Mouse (Mus musculus) retina, embryonic 14.5 days (tissue): ENCODE data around the gene Gpcpd1.
A peak's percentile ranks its signal among the peaks of the same experiment; 100 is the strongest.

Experiments used
- DNase-seq: peaks from one replicate; pipeline ENCODE4 v3.0.0-alpha.2; 2015; ENCODE audit warnings: low spot score

Gene Gpcpd1

DNA sequence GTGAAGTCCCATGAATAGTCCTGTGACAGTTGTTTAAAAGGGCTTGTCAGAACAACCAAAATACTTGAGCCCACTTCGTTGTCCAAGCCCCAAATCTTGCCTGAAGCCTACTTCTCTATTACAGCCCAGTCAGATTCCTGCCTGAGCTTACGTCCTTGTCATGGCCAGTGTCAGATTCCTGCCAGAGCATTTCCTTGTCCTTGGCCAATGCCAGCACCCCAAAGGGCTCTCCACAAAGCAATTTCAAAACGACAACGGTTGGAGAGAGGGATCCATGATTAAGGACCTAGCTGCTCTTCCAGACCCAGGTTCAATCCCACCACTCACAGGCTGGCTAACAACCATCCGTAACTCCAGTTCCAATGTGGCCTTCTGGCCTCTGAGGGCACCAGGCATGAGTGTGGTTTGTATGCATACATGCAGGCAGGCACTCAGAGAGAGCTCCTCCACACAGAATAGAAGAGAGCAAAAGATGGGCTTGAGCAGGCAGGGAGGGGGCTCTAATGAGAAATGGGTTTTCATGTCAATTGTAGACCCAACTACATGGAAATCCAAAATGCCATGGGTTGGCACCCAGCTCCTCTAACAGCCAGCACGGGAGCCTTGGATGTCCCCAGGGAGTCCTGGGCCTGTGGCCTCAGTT, 70.2 kb downstream of the Gpcpd1 start:
- no peak for DNase-seq

DNA sequence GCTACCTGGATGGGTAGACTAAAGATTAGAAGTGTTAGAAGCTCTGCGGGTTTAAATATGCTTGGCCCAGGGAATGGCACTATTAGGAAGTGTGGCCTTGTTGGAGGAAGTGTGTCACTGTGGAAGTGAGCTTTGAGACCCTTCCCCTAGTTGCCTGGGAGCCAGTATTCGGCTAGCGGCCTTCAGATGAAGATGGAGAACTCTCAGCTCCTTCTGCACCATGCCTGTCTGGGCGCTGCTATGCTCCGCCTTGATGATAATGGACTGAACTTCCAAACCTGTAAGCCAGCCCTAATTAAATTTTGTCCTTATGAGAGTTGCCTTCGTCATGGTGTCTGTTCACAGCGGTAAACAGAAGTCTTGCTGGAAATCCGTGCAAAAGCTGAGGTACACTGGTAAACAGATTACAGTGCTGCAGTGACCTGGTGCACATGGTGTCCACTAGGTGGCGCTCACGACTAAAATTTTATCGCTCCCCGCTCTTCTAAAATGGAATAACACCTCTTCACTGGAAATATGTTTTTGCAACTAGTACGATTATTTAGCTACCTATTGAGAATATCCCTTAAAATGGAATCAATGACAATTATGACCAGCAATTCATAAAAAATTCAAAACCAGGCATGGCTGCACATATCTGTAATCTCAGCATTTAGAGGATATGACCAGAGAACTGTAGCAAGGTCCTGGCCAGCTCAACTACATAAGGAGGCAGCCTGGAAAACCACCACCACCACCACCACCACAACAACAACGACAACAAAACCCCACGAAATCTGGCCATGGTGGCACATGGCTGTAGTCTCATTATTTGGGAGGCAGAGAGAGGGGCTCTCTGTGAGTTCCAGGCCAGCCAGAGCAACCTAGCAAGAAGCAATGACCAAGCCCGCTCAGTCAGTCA, 71.1 kb downstream of the Gpcpd1 start:
- peak; percentile 93 for DNase-seq

DNA sequence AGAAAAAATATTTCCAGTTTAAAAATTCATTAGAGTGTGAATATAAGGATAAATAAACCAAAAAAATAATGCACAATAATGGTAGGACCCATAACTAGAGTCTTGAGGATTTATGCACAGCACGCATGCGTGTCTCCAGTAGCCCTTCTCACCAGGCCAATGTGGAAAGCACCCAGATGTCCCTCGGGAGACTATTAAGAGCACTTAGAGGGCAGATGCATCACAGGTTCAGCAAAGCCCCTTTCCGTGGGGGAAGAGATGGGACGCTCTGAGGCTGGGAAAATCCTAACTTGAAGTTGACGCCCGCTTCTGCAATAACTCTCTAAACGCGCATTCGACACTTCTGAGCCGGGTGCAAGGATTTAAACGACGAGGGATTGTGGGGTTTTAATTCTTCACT, 71.9 kb downstream of the Gpcpd1 start:
- DNase-seq = no peak

DNA sequence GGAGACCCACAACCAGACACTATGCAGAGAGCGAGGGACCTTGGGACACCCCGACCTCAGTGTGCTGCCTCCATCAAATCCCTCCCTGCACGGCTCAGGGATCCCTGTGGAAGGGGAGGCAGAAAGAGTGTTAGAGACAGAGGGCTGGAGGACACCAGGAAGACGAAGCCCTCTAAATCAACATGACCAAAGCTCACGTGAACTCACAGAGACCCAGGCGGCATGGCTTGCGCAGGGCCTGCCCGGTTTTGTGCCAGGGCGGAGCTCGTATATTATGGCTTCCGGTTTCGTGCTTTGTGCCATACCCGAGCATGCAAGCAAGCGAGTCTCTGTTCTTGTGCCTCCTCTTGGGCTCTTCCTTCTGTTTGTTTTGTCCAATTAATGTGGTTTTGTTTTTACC, 72.5 kb downstream of the Gpcpd1 start:
- no peak for DNase-seq

DNA sequence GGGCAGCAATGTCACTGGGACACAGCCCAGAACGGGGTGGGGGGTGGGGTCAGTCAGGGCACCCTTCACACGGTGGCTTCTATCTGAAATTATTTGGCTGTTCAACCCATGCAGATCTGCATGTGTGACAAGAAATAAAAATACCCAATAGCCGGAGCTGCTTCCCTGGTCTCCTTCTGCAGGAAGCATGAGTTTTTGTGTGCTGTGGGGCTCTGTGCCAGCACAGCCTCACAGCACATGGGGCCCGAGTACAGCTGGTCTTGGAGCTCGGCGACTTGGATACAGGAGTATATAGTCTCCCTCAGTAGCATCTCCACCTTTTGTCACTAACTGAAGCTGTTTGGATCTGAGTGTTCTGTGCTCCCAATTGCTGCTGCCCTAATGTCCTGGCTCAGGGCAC, 73.2 kb downstream of the Gpcpd1 start:
- no peak for DNase-seq

DNA sequence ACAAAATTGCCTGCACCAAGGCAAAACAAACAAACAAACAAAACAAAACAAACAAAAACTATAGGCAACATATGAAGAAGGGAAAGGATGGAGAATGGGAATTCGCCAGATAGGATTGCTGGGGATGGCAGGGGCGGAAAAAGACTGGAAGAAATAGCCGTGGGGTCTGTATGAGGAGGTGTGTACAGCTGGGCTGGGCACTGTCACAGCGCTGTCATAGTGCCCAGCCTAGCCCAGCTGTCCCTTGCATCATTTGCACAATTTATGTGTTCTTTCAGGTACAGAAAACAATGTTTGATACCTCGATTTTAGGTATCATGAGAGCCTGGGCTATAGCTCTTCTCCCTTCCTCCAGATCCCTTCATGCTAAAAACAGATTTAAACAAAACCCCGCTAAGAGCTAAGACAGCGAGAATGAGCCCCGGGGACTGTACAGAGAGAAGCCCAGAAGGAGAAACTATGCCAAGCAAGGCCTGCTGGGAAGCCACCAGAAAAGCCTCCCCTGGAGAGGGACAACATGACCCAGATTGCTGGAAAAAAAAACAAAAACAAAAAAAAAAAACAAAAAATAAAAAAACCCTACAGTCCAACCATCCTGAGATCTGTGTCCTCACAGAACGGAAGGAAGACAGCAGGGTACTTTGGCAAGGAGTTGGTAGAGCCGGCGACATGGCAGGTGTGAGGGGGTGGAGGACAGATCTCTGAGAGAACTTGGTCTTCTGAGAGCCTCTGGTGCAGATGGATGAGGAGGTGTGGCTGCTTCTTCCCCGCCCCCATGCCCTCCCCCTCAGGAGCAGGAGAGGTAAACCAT, 74.0 kb downstream of the Gpcpd1 start:
- no peak for DNase-seq

DNA sequence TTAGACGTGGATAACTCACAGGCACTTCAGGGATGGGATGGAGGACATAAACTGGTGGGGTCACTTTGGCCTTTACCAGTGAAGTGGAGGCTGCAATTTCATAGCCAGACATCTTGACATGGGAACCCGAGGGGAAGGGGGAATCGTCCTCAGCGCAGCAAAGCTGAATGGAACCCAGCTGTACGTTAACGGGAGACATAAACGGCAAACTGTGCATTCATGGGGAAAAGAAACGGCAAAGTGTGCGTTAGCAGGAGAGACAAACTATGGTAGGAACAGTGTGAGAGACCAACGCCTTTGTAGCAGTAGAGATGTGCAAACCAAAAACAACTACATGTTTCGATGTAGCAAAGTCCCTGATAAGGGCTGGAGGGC, 74.6 kb downstream of the Gpcpd1 start:
- no peak for DNase-seq

DNA sequence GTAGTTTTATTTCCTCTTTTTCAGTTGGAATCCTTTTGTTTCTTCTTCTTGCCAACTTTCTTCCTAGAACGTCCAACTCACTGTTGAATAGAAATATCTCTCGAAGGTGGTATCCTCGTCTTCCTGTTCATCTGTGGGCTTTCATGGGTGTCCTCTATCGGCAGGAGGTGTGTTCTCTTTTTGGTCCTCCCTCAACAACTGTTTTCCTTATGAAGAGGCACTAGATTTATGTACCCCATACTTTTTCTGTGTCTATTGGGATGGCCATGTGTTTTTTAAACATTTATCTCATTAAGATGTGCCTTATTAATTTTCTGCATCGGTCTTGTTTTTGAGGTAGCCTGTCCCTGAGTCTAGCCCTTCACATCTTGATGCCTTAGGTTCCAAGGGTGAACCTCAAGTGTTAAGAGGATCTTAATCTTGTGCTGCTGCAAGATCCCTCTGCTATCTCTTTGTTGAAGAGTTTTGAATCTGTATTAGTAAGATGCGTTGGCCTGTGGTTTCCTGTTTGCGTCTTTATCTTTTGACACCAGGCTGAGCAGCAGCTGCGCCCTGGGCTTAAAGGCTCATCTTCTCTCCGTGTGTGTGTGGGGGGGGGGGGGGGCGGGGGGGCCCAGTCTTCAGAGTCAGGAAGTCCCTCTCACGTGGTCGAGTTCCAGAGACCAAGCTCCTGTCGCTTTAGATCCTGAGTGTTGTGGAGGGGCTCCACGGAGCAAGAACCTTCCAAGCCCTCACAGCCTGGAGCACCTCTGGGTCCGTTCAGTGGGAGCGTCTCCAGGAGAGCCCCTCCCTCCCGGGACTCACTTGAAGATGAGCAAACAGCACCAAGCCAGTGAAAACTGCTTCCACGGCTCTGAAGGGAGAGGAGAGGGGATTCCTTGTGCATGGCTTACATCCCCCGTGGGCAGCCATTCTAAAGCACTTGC, 75.2 kb downstream of the Gpcpd1 start:
- no peak for DNase-seq

DNA sequence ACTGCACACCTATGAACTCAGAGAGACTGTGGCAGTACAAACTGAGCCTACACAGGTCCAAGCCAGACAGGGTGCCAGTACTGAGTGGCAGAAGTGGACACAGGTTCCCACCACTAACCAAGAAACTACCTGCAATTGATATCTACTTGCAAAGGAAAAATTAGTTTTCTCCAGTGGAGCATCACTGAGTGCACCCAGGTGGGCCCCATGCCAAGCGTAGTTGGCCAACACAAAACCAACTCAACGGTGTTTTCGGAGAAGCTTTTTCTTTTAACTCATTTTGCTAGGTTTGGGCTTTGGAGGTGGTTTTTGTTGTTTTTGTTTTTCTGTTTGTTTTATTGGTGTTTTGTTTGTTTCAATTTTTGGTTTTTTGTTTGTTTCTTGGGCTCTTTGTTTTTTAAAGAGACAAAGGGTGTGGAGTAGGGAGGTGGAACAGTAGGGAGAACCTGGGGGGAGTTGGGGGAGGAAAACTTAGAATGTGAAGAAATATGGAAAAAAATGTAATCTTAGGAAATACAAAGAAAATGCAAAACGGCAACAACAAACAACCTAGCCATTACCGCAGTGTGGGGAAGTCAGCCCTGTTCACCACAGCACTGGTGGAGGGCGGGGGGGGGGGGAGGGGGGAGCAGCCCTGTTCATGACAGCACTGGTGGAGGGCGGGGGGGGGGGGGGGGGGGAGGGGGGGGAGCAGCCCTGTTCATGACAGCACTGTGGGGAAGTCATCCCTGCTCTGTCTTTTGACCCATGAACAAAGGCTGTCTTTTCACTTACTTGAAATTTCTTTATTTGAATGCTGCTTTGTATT, 76.3 kb downstream of the Gpcpd1 start:
- no peak for DNase-seq

DNA sequence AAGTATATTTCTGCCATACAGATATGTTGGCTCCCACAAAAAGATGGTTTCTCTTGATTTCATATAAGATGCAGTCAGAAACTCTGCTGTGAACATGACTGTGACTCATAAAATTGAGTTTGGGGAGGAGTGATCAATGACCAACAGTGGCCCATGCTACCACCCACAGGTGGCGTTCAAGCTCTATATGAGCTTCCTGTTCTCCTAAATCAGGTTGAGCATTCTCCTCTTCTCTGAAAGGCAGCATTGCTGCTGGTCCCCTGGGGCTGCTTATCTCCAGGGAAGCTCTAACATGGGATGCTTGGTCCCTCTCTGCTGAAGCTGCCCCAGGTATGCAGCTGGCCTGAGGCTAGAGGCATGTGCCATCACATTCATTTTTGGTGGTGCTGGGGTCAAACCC, 77.8 kb downstream of the Gpcpd1 start:
- DNase-seq = no peak

DNA sequence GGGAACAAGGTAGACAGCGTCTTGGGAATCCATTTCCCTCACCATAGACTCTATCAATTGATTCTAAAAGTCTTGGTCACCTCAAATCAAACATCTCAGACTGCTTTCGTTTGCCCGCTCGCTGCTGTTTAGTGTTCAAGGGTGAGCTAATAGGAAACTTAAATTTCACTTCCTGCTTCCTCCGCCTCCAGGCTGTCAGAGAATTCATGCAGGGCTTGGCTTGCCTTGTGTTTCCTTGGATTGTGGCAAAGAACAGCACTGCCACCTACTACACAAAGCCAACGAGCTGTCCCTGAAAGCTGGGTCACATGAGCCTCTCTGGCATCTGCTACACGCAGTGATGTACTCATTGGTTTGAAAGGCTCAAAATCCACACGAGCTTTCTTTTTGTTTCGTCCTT, 78.3 kb downstream of the Gpcpd1 start:
- no peak for DNase-seq

DNA sequence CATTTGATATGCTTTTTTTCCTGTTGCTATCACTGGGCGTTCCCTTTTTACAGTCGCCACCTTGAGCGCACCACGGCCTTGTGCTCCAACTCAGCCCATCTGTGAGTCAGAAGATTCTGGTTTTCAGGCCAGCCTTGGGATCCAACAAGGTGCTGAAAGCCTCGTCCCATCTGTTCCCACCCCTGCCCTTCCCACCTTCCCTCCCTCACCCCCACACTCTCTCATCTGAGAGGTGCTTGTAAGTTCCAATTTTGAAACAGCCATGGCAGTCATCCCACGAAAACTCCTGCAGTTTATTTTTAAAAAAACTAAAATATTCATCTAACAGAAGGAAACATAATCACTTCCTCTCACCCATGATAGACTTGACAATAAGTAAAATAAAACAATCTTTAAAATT, 80.0 kb downstream of the Gpcpd1 start:
- DNase-seq = no peak

DNA sequence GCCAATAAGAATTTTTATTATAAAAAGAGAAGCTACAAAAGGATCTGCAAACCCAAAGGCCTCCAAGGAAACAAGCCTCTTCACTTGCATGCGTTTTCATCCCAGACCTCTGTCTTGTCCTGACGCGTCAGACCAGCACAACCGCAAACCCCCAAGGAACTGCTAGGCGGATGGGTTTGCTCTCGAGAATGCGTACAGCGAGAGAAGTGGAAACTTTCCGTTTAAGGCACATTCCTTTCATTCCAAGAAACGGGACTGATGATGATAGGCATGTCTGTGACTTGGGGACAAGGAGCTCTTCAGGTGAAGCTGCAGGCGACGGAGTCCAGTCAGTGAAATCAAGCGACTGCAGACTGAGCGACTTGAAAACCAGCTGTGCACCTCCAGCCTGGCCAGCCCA, 80.4 kb downstream of the Gpcpd1 start:
- no peak for DNase-seq

DNA sequence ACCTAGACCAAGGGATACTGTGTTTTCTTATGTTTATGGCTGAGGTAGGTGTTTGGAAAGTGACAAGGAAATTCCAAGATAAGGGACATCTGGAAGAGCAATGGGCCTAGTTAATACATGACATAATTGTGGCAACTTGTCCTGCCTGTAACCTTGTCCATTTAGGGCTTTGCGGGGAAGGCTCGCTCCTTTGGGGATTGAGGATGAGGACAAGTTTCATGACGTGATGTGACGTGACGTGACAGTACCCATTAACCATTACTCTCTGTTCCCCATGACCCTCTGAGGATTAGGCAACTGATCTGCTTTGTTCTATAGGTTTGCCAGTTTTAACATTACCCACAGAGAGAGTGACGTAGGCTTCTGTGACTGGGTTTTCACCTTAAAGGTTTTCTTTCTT, 81.7 kb downstream of the Gpcpd1 start:
- no peak for DNase-seq

DNA sequence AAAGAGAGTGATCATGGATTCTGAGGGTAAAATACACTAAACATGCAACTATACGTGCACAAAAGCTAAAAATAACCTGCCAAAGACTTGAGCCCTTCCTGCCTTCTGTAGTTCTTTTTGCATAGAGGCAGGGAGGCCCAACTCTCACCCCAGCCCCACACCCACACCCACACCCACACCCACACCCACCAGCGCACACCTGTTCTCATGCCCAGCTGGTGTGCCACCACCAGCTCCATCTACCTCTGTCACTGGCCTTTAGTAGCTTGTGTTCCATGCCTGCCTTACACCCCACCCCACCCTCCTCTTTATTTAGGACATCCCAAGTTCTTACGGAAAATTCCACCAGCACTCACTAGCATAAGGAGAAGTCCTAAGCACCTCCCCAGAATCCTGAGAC, 89.2 kb downstream of the Gpcpd1 start:
- no peak for DNase-seq

DNA sequence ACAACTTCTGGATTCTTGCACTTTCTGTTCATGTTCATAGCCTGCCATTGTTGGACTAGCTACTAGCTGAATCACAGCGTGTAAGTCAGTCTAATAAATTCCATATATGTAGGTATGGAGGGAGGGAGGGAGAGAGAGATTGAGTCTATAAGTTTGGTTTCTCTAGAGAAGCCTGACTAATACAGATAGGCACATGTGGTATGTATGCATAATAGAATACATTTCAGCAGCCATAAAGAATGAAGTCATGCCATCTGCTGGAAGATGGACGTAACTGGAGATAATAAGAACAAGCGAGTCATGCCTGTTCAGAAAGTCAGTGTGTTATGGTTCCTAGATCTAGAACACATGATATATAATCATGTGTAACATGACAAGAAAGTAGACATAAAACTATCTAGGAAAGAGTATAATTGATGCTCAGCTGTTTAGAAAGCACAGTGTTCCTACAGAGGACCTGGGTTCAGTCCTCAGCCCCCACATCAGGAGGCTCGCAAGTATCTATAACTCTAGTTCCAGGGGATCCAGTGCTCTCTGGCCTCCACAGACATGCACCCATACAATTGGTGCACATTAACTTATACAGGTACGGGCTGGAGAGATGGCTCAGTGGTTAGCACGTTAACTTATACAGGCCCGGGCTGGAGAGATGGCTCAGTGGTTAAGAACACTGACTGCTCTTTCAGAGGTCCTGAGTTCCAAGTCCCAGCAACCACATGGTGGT, 90.0 kb downstream of the Gpcpd1 start:
- DNase-seq = peak; percentile 59

DNA sequence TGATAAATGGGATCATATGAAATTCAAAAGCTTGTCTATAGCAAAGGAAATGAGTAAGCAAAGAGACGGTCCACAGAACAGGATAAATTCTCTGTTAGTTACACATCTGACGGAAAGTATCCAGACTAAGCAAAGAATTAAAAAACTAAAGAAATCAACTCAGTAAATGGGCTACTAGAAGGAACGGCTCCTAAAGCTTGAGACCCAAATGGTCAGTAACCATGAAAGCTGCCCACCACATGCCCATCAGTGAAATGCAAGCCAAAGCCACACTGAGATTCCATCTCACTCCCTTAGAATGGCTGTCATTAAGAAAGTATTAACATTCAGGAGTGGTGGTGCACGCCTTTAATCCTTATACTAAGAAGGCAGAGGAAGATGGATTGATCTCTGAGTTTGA, 94.3 kb downstream of the Gpcpd1 start:
- DNase-seq = no peak

DNA sequence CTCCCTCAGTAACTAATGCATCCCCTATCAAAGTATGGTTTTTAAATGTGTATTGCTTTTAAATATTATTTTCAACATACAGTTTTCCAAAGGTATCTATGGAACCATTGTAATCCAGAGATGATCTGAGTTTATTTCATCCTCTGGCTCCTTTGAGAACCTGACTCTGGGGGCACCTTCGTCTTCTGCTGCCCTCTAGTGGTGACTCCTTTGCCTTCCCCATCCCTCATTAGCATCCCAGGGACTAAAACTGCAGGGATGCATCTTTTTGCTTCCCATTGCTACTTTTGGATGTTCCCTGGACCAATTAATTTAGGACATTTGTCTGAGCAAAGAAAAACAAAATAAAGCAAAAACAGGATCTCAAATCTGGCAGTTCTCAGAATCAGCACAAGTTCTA, 102.1 kb downstream of the Gpcpd1 start:
- DNase-seq = peak; percentile 78

DNA sequence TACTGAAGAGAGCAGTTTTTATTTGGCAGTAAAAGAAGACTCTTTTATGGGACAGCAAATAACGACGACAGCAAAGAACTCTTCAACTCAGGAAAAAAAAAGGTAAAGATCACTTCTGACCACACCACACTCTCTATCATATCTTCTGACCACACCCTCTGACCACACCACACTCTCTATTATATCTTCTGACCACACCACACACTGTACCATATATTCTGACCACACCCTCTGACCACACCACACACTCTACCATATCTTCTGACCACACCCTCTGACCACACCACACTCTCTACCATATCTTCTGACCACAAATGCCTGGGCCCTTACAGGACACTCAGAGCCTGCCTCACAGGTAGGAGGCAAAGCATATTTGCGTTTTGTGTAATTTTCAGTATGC, 106.0 kb downstream of the Gpcpd1 start:
- no peak for DNase-seq
